Mouse (Mus musculus): ENCODE data around the gene Dchs2. TPM values are rescaled to one million over a fixed set of nuclear protein-coding genes. Genes with fewer than 3 reads are reported as not detected.

Dchs2 gene
- total RNA-seq, 2 experiments from 2014 or later, result 0.51 to 1.6 TPM

DNA sequence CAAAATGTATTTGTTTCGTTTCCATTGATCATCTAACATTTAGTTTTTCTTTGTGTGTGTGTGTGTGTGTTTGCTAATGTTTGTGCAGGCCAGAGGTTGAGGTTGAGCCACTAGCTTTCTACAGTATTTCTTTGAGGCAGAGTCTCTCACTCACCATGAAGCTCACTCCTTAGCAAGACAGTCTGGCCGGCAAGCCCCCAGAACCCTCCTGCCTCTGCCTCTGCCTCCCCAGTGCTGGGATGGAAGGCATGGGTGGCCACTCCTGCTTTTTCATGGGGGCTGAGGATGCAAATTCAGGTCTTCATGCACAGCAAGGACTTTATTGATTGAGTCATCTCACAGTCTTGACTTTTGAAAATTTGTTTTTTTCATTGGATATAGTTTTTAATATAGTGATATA is 102.6 kb downstream of the Dchs2 start:
- no peak overlapping the region for H3K4me3 ChIP-seq
- DNase-seq, result no peak
- intact Hi-C loops (cut with DNase I), result no loop called here
- H3K27ac ChIP-seq, result no peak overlapping the region
- TF ChIP-seq CTCF (IDR thresholded peaks at IDR 0.05), result no peak

DNA sequence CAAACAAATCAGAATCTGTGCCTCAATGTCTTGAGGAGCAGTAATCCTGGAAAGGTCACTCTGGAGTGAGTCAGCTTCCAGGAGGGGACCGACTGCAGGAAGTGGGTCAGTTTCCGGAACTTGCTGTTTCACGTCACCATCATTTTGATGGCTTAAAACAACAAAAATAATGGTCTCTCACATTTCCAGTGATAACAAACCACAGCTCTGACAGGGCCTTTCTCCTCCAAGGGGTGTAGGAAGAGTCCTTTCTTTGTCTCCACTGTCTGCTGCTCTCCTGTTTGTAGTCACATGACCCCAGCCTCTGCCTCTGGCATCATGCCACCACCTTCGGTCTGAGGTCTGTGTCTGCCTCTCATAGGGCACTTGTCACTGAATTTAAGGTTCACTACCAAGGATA is 106.7 kb downstream of the Dchs2 start:
- intact Hi-C loops (cut with DNase I), result no loop called here
- no peak overlapping the region for H3K4me3 ChIP-seq
- H3K27ac ChIP-seq, result no peak overlapping the region
- DNase-seq, result no peak
- no peak for TF ChIP-seq CTCF (IDR thresholded peaks at IDR 0.05)

DNA sequence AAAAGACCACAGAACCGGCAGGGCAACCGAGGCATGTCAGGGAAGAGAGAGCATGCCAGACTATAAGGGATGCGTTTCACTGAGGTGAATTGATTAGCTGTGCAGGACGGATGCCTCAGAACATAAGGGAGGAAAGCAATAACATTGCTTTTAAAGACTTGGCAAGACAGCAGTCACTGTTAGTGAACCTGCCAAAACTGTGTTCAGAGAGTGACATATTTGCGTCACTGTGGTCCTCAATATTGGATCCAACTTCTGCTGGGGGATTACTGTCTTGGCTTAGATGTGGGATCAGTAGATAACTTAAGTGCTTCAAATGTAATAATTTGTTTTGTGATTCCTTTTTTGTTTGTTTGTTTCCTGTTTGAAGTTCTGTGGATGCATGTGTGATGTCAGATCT is 107.3 kb downstream of the Dchs2 start:
- intact Hi-C loops (cut with DNase I), result no loop called here
- TF ChIP-seq CTCF (IDR thresholded peaks at IDR 0.05), result no peak

DNA sequence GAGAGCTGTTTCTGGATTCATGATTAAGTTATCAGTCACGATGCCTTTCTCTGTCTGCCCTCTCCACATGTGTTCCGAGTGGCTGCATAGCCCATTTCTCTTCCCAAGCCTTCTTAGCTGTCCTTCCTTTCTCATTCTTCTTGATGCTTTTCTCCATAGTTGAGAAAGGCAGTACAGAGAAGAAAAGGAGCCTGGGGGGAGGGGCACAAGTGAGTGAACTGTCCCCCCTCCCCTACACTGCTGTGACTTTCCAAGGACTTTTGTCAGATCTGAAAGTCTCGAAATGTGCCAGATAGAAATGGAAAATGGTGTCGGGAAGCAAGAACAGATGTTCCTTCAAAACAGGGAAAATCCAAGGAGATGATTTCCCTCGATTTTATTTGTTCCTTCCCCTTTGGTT is 118.8 kb downstream of the Dchs2 start:
- no peak for TF ChIP-seq CTCF (IDR thresholded peaks at IDR 0.05)
- intact Hi-C loops (cut with DNase I), result no loop called here
- no peak overlapping the region for H3K4me3 ChIP-seq
- no peak overlapping the region for H3K27ac ChIP-seq
- no peak for DNase-seq

More for the DNA sequence above, 107.3 kb downstream of the Dchs2 start:
- no peak overlapping the region for H3K27ac ChIP-seq
- DNase-seq, result no peak
- H3K4me3 ChIP-seq, result no peak overlapping the region

- no peak overlapping the region for H3K27ac ChIP-seq
- no peak for DNase-seq
- no peak for TF ChIP-seq CTCF (IDR thresholded peaks at IDR 0.05)
- intact Hi-C loops (cut with DNase I), result no loop called here
- no peak overlapping the region for H3K4me3 ChIP-seq
Measured at GRCm38 (mm10) chr3:83250001-83250545, 122.3 kb downstream of the Dchs2 start.

GRCm38 (mm10) chr3:83251899-83252298 is 124.2 kb downstream of the Dchs2 start:
- TF ChIP-seq CTCF (IDR thresholded peaks at IDR 0.05), result no peak
- Histone ChIP-seq H3K27ac (no peak overlapping the region), H3K4me3 (no peak overlapping the region)
- intact Hi-C loops (cut with DNase I), result no loop called here
- no peak for DNase-seq

GRCm38 (mm10) chr3:83259421-83259820 is 131.7 kb downstream of the Dchs2 start:
- no peak for DNase-seq
- intact Hi-C loops (cut with DNase I), result no loop called here
- TF ChIP-seq CTCF (IDR thresholded peaks at IDR 0.05), result no peak
- Histone ChIP-seq H3K27ac (no peak overlapping the region), H3K4me3 (no peak overlapping the region)

GRCm38 (mm10) chr3:83266009-83266408 is 138.3 kb downstream of the Dchs2 start:
- TF ChIP-seq CTCF (IDR thresholded peaks at IDR 0.05), result no peak
- no peak overlapping the region for H3K27ac ChIP-seq
- no peak for DNase-seq
- H3K4me3 ChIP-seq, result no peak overlapping the region
- intact Hi-C loops (cut with DNase I), result no loop called here

- H3K27ac ChIP-seq, result no peak overlapping the region
- intact Hi-C loops (cut with DNase I), result no loop called here
- no peak for TF ChIP-seq CTCF (IDR thresholded peaks at IDR 0.05)
- no peak overlapping the region for H3K4me3 ChIP-seq
- no peak for DNase-seq
Measured at GRCm38 (mm10) chr3:83270228-83270627, 142.5 kb downstream of the Dchs2 start.

- H3K27ac ChIP-seq, result no peak overlapping the region
- H3K4me3 ChIP-seq, result no peak overlapping the region
- intact Hi-C loops (cut with DNase I), result no loop called here
- TF ChIP-seq CTCF (IDR thresholded peaks at IDR 0.05), result no peak
- no peak for DNase-seq
Measured at GRCm38 (mm10) chr3:83270982-83271381, 143.2 kb downstream of the Dchs2 start.

- TF ChIP-seq CTCF (IDR thresholded peaks at IDR 0.05), result peak; percentile 80
- DNase-seq, result peak; percentile 46
- peak overlapping the region; percentile 24 for H3K4me3 ChIP-seq
- no peak overlapping the region for H3K27ac ChIP-seq
- intact Hi-C loops (cut with DNase I), result loop anchor here (1.0 to 2.0 kb wide), 2 partner anchors 164 to 275 kb away; no protein-coding TSS in a partner anchor
Measured at GRCm38 (mm10) chr3:83273555-83274244, 146.0 kb downstream of the Dchs2 start.

GRCm38 (mm10) chr3:83275703-83276102 is 148.0 kb downstream of the Dchs2 start:
- intact Hi-C loops (cut with DNase I), result no loop called here
- Histone ChIP-seq H3K4me3 (no peak overlapping the region), H3K27ac (no peak overlapping the region)
- no peak for TF ChIP-seq CTCF (IDR thresholded peaks at IDR 0.05)
- no peak for DNase-seq

GRCm38 (mm10) chr3:83283882-83284281 is 156.1 kb downstream of the Dchs2 start:
- no peak for TF ChIP-seq CTCF (IDR thresholded peaks at IDR 0.05)
- intact Hi-C loops (cut with DNase I), result no loop called here
- H3K27ac ChIP-seq, result no peak overlapping the region
- DNase-seq, result no peak
- no peak overlapping the region for H3K4me3 ChIP-seq

GRCm38 (mm10) chr3:83286975-83287405 is 159.2 kb downstream of the Dchs2 start:
- TF ChIP-seq CTCF (IDR thresholded peaks at IDR 0.05), result peak; percentile 70
- intact Hi-C loops (cut with DNase I), result loop anchor here (5.0 kb wide), 1 partner anchor 420 kb away; no protein-coding TSS in a partner anchor
- peak overlapping the region; percentile 70 for H3K4me3 ChIP-seq
- DNase-seq, result peak; percentile 42
- 0 out of 2 replicates have a peak overlapping the region, but pooled peaks have one; percentile 28 for H3K27ac ChIP-seq
